Comparison of ENCODE assay signal across 38 mouse cellular contexts in genomic region chr7:34025641-34026040, GRCm38 (mm10). TPM values are rescaled to one million over a fixed set of nuclear protein-coding genes. Genes with fewer than 3 reads are reported as not detected.
"Had no signal": no experiment of that assay in that cellular context is flagged by ENCODE, and none has a peak within 500 bp of the region (broad histone marks: within the 10 kb centered on the region; RNA-seq: fewer than 3 reads in every experiment).

No protein-coding gene starts in this region.

- H3K9me3 ChIP-seq: limb, embryonic 15.5 days; lung, embryonic 15.5 days had no signal

- H3K36me3 ChIP-seq: limb, embryonic 10.5 days; limb, embryonic 12.5 days; limb, embryonic 13.5 days; limb, embryonic 15.5 days; liver, embryonic 12.5 days; liver, embryonic 13.5 days; liver, embryonic 15.5 days; lung, embryonic 15.5 days; midbrain, embryonic 10.5 days; midbrain, embryonic 12.5 days; midbrain, embryonic 13.5 days; midbrain, embryonic 15.5 days had no signal

- DNase-seq: left cerebral cortex, postnatal 4 days; liver; liver, embryonic 13.5 days; liver, postnatal 0 days; lung, adult 18-20 months; lung, adult 2 months; lung, embryonic 14.5 days; lung, postnatal 10 days; lung, postnatal 14 days; lung, postnatal 36 days; lung, postnatal 4 days; midbrain, embryonic 14.5 days had no signal

- H3K4me3 ChIP-seq: left cerebral cortex, adult 2 months; limb, embryonic 10.5 days; limb, embryonic 12.5 days; limb, embryonic 13.5 days; limb, embryonic 15.5 days; liver, embryonic 12.5 days; liver, embryonic 13.5 days; liver, embryonic 15.5 days; lung, embryonic 15.5 days; megakaryocyte, embryonic 14.5 days; midbrain, embryonic 10.5 days; midbrain, embryonic 12.5 days; midbrain, embryonic 13.5 days; midbrain, embryonic 15.5 days; myocyte had no signal

- H3K27me3 ChIP-seq: limb, embryonic 12.5 days; limb, embryonic 13.5 days; limb, embryonic 15.5 days; liver, embryonic 12.5 days; liver, embryonic 13.5 days; liver, embryonic 15.5 days; lung, embryonic 15.5 days; megakaryocyte, embryonic 14.5 days; midbrain, embryonic 12.5 days; midbrain, embryonic 13.5 days; midbrain, embryonic 15.5 days had no signal

- H3K4me1 ChIP-seq: limb, embryonic 10.5 days; limb, embryonic 12.5 days; limb, embryonic 13.5 days; limb, embryonic 15.5 days; liver, embryonic 12.5 days; liver, embryonic 13.5 days; liver, embryonic 15.5 days; lung, embryonic 15.5 days; megakaryocyte, embryonic 14.5 days; midbrain, embryonic 10.5 days; midbrain, embryonic 12.5 days; midbrain, embryonic 13.5 days; midbrain, embryonic 15.5 days had no signal

- H3K27ac ChIP-seq: left cerebral cortex, adult 2 months; limb, embryonic 10.5 days; limb, embryonic 12.5 days; limb, embryonic 13.5 days; limb, embryonic 15.5 days; liver, embryonic 12.5 days; liver, embryonic 13.5 days; liver, embryonic 14.5 days; liver, embryonic 15.5 days; lung, embryonic 15.5 days; macrophage; midbrain, embryonic 10.5 days; midbrain, embryonic 12.5 days; midbrain, embryonic 13.5 days; midbrain, embryonic 15.5 days had no signal

RNA-seq across cellular contexts. Expression of gene Scgb1b27, which starts 4.4 kb away (rescaled TPM):
- polyA plus RNA-seq: limb, embryonic 10.5 days; limb, embryonic 11.5 days; limb, embryonic 12.5 days; limb, embryonic 13.5 days; limb, embryonic 14.5 days; limb, embryonic 15.5 days; liver, adult 2 months; liver, embryonic 11.5 days; liver, embryonic 12.5 days; liver, embryonic 13.5 days; liver, embryonic 14.5 days; liver, embryonic 15.5 days; liver, embryonic 16.5 days; liver, postnatal 0 days; lung, adult 2 months; lung, embryonic 14.5 days; lung, embryonic 15.5 days; lung, embryonic 16.5 days; lung, postnatal 0 days; macrophage; midbrain, embryonic 10.5 days; midbrain, embryonic 11.5 days; midbrain, embryonic 12.5 days; midbrain, embryonic 13.5 days; midbrain, embryonic 14.5 days; midbrain, embryonic 15.5 days; midbrain, embryonic 16.5 days; midbrain, postnatal 0 days; myocyte had no signal

RNA-seq across cellular contexts. Expression of gene Scgb2b27, which starts 11.9 kb away (rescaled TPM):
- polyA plus RNA-seq: limb, embryonic 10.5 days; limb, embryonic 11.5 days; limb, embryonic 12.5 days; limb, embryonic 13.5 days; limb, embryonic 14.5 days; limb, embryonic 15.5 days; liver, adult 2 months; liver, embryonic 11.5 days; liver, embryonic 12.5 days; liver, embryonic 13.5 days; liver, embryonic 14.5 days; liver, embryonic 15.5 days; liver, embryonic 16.5 days; liver, postnatal 0 days; lung, adult 2 months; lung, embryonic 14.5 days; lung, embryonic 15.5 days; lung, embryonic 16.5 days; lung, postnatal 0 days; macrophage; midbrain, embryonic 10.5 days; midbrain, embryonic 11.5 days; midbrain, embryonic 12.5 days; midbrain, embryonic 13.5 days; midbrain, embryonic 14.5 days; midbrain, embryonic 15.5 days; midbrain, embryonic 16.5 days; midbrain, postnatal 0 days; myocyte had no signal
